Mouse (Mus musculus): ENCODE measurements around the gene Kcna10. TPM values are rescaled to one million over a fixed set of nuclear protein-coding genes. Genes with fewer than 3 reads are reported as not detected.

The Kcna10 gene
- polyA plus RNA-seq, 1 experiment from 2014 or later: not detected

DNA sequence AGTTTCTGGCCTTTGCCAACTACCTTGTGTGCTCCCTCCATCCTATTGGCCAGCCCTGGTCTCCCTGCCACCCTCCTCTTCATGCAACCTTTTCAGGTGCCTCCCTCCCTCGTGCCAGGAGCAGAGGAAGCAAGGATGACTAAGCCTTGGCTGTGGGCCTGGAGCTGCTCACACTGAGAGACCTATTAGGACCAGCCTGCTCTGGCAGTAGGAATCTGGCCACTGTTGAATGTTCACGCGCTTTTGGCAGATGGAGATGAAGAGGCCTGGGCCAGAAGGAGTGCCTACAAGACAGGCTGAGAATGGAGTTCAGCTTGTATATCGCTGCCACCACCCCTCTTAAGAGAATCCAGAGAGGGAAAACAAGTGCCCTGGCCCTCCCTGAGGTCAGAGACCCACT, 7.4 kb upstream of the Kcna10 start:
- Histone ChIP-seq H3K27ac (ENCODE audit: low read depth) (no peak overlapping the region), H3K4me2 (no peak overlapping the region), H3K27me3 (ENCODE audit: insufficient read depth, low read length) (no peaks in the 10 kb centered on the region), H3K9me3 (ENCODE audit: low read depth, low read length) (no peaks in the 10 kb centered on the region), H3K4me3 (ENCODE audit: low read depth, low read length) (no peak overlapping the region), H3K9ac (no peak overlapping the region), H3K36me3 (ENCODE audit: insufficient read depth) (no peaks in the 10 kb centered on the region), H3K4me1 (ENCODE audit: insufficient read depth) (no peaks in the 10 kb centered on the region)
- no peak for TF ChIP-seq CTCF (IDR thresholded peaks at IDR 0.05; ENCODE audit: low read depth)
- no peak for ATAC-seq (ENCODE audit: insufficient read depth)
- 62% methylated on average over 4 of the region's 4 CpGs for WGBS
- DNase-seq: no peak

DNA sequence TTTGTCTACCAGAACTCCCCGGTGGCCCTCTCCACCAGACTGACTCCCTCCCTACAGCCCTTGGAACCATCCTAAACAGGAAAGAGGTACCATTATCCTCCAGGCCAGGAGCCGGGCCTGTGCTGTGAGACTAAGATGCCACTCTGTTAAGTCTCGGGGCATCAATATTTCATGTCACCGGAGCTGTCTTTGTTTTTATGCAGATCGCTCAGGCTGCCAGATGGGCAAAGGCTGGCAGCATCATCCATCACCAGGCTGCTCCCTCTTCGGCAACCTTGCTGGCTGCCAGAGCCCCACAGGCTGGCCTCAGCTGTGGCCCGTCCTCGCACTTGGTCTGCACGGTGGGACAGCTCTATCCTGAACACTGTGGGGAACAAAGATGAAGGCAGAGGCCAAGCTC, 6.4 kb upstream of the Kcna10 start:
- no peak for TF ChIP-seq CTCF (IDR thresholded peaks at IDR 0.05; ENCODE audit: low read depth)
- Histone ChIP-seq H3K9ac (no peak overlapping the region), H3K4me2 (no peak overlapping the region), H3K4me1 (ENCODE audit: insufficient read depth) (no peaks in the 10 kb centered on the region), H3K9me3 (ENCODE audit: low read depth, low read length) (no peaks in the 10 kb centered on the region), H3K36me3 (ENCODE audit: insufficient read depth) (no peaks in the 10 kb centered on the region), H3K4me3 (ENCODE audit: low read depth, low read length) (no peak overlapping the region), H3K27me3 (ENCODE audit: insufficient read depth, low read length) (no peaks in the 10 kb centered on the region), H3K27ac (ENCODE audit: low read depth) (no peak overlapping the region)
- DNase-seq (no peak), ATAC-seq (ENCODE audit: insufficient read depth) (no peak)
- WGBS: 50% methylated on average over 9 of the region's 9 CpGs

DNA sequence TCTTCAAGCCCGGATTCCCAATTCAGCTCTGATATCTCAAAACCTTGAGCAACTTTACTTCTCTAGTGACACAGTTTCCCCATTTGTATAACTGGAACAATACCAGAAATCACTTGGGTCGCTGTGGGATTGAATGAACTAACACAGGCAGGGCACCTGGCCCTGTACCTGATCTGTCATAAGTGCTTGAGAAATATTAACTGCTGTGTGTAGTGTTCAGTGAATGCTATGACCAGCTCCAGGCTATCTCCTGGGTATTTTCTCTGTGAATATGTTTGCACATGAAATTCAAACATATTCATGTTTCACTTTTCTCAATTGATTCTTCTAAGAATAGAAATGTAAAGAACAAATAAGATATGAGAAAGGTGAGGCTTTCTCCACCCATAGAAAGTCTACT, 2.0 kb upstream of the Kcna10 start:
- no peak for DNase-seq
- no peaks in the 10 kb centered on the region for H3K4me1 ChIP-seq (ENCODE audit: insufficient read depth)
- TF ChIP-seq CTCF (IDR thresholded peaks at IDR 0.05; ENCODE audit: low read depth): no peak
- H3K27ac ChIP-seq (ENCODE audit: low read depth): no peak overlapping the region
- H3K9me3 ChIP-seq (ENCODE audit: low read depth, low read length): no peaks in the 10 kb centered on the region
- H3K4me3 ChIP-seq (ENCODE audit: low read depth, low read length): no peak overlapping the region
- no peak overlapping the region for H3K4me2 ChIP-seq
- no peak overlapping the region for H3K9ac ChIP-seq
- 74% methylated on average over 2 of the region's 2 CpGs for WGBS
- H3K36me3 ChIP-seq (ENCODE audit: insufficient read depth): no peaks in the 10 kb centered on the region
- no peak for ATAC-seq (ENCODE audit: insufficient read depth)
- H3K27me3 ChIP-seq (ENCODE audit: insufficient read depth, low read length): no peaks in the 10 kb centered on the region

- Histone ChIP-seq H3K4me2 (no peak overlapping the region), H3K9me3 (ENCODE audit: low read depth, low read length) (no peaks in the 10 kb centered on the region), H3K4me3 (ENCODE audit: low read depth, low read length) (no peak overlapping the region), H3K4me1 (ENCODE audit: insufficient read depth) (no peaks in the 10 kb centered on the region), H3K36me3 (ENCODE audit: insufficient read depth) (no peaks in the 10 kb centered on the region), H3K27me3 (ENCODE audit: insufficient read depth, low read length) (no peaks in the 10 kb centered on the region), H3K27ac (ENCODE audit: low read depth) (no peak overlapping the region), H3K9ac (no peak overlapping the region)
- DNase-seq (peak; percentile 37), ATAC-seq (ENCODE audit: insufficient read depth) (no peak)
- WGBS: 72% methylated on average over 3 of the region's 3 CpGs
- TF ChIP-seq CTCF (IDR thresholded peaks at IDR 0.05; ENCODE audit: low read depth): no peak
Observed at GRCm38 (mm10) chr3:107183178-107183577, 322 bp downstream of the Kcna10 start.

DNA sequence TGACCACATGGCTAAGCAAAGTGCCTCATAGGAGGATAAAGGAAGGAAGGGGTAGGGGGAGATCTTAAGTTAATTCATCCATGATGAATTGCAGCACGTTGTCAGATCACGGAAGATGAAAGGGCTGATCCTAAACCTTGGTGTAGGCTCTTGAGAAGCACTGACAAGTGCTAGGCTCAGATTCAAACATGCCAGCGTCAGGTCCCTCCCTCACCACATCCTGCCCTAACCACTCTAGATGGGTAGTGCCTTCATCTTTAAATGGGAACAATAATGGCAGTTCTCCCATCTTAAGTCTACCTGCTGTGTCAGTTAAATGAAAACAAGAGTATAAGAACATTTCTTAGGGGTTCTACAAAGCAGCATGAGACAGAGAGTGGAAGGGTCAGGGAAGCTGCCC, 2.7 kb downstream of the Kcna10 start:
- Histone ChIP-seq H3K9ac (no peak overlapping the region), H3K36me3 (ENCODE audit: insufficient read depth) (no peaks in the 10 kb centered on the region), H3K4me1 (ENCODE audit: insufficient read depth) (no peaks in the 10 kb centered on the region), H3K4me3 (ENCODE audit: low read depth, low read length) (no peak overlapping the region), H3K4me2 (no peak overlapping the region), H3K27me3 (ENCODE audit: insufficient read depth, low read length) (no peaks in the 10 kb centered on the region), H3K9me3 (ENCODE audit: low read depth, low read length) (no peaks in the 10 kb centered on the region), H3K27ac (ENCODE audit: low read depth) (no peak overlapping the region)
- TF ChIP-seq CTCF (IDR thresholded peaks at IDR 0.05; ENCODE audit: low read depth): no peak
- WGBS: 65% methylated on average over 3 of the region's 3 CpGs
- no peak for ATAC-seq (ENCODE audit: insufficient read depth)
- DNase-seq: no peak

GRCm38 (mm10) chr3:107187022-107187421, 4.2 kb downstream of the Kcna10 start:
- H3K4me1 ChIP-seq (ENCODE audit: insufficient read depth): no peaks in the 10 kb centered on the region
- H3K9ac ChIP-seq: no peak overlapping the region
- DNase-seq: no peak
- H3K27me3 ChIP-seq (ENCODE audit: insufficient read depth, low read length): no peaks in the 10 kb centered on the region
- ATAC-seq (ENCODE audit: insufficient read depth): no peak
- no peaks in the 10 kb centered on the region for H3K9me3 ChIP-seq (ENCODE audit: low read depth, low read length)
- H3K4me2 ChIP-seq: no peak overlapping the region
- TF ChIP-seq CTCF (IDR thresholded peaks at IDR 0.05; ENCODE audit: low read depth): no peak
- 75% methylated on average over 4 of the region's 4 CpGs for WGBS
- H3K27ac ChIP-seq (ENCODE audit: low read depth): no peak overlapping the region
- no peaks in the 10 kb centered on the region for H3K36me3 ChIP-seq (ENCODE audit: insufficient read depth)
- H3K4me3 ChIP-seq (ENCODE audit: low read depth, low read length): no peak overlapping the region

DNA sequence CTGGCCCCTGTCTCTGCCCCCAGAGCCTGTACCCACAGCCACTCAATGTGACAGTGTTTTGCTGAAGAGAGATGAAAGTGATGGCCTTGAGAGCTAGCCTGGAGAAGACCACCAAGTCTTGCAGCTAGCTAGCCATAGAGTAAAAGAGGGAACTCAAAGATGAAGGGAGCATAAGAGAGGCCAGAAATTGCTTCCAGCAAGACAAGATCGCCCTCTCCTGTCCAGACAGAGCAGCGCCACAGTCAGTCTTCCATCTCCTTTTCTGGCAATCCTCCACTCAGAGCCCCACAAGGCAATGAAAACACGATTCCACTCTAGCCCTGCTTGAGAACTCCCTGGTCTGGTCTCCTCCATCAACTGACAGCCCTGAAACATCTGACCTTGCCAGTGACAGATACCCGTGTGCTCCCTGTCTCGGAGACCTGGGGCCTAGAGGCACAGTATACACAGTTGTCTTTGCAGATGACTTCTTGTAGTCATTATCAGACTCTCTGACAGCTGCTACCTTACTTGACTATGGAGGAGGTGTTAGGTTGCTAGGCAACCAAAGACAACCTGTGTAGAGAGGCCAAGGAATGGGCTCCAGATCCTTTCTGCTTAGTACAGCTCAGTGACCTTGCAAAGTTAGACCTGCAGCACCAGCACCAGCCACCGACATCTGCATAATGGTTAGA, 5.5 kb downstream of the Kcna10 start:
- no peaks in the 10 kb centered on the region for H3K27me3 ChIP-seq (ENCODE audit: insufficient read depth, low read length)
- H3K4me1 ChIP-seq (ENCODE audit: insufficient read depth): no peaks in the 10 kb centered on the region
- 29% methylated on average over 6 of the region's 6 CpGs for WGBS
- no peak overlapping the region for H3K4me3 ChIP-seq (ENCODE audit: low read depth, low read length)
- no peaks in the 10 kb centered on the region for H3K36me3 ChIP-seq (ENCODE audit: insufficient read depth)
- TF ChIP-seq CTCF (IDR thresholded peaks at IDR 0.05; ENCODE audit: low read depth): peak; percentile 80
- peak; percentile 56; the same call in 1 of the 2 replicates for ATAC-seq (ENCODE audit: insufficient read depth)
- no peaks in the 10 kb centered on the region for H3K9me3 ChIP-seq (ENCODE audit: low read depth, low read length)
- H3K27ac ChIP-seq (ENCODE audit: low read depth): no peak overlapping the region
- H3K9ac ChIP-seq: no peak overlapping the region
- H3K4me2 ChIP-seq: no peak overlapping the region
- peak; percentile 75 for DNase-seq

Measured in lung, embryonic 14.5 days (tissue).